Mouse (Mus musculus) T-helper 1 cell (primary cell): ENCODE measurements around the gene Sgce.

ENCODE experiments used
- in situ Hi-C: fragments of 300-600 bp; cut with MboI, MseI; formaldehyde crosslinking; loops from one replicate; pipeline ENCODE4 v1.15.1; 2025; ENCODE audit warnings: high pct_unique_total_duplicates

Sgce gene

DNA sequence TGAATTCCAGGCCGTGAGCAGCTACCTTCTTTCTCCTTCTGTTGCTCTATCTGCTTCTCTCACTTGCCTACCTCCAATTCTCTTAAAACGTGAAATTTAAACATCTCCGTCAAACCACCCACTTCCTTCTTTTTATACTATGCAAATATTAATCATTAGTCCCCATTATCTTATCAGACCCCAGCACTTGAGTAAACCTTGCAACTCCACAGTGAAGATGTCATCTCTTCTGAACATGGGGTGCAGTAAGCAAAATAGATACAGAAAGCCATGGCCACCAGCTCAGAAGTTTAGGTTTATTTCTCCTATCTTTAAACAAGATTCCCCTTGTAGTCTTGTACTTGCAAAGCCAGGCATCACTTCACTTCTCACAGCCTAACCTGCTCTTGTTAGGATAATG, 99.7 kb downstream of the Sgce start:
- in situ Hi-C loops, result no loop called here

DNA sequence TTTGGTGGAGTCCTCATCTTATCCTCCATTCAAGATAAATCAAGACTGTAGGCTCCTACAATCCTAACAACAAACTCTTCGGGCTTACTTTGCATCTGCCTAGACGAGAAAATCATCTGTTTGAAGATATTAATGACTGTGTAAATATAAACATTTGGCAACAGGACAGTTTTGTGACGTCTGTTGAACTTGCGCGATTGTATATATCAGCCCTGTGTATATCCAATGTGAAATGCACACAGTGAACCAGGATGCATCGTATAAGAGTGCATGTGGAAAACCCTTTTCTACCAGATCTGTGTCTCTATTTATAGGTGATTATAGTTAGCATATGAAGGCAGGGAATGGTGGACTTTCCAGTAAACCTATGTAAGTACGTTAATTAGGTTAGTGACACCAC, 104.9 kb downstream of the Sgce start:
- in situ Hi-C loops, result no loop called here

- in situ Hi-C loops, result no loop called here
Observed at GRCm38 (mm10) chr6:4634804-4635203, 112.2 kb downstream of the Sgce start.

- in situ Hi-C loops, result no loop called here
Observed at GRCm38 (mm10) chr6:4633189-4633588, 113.8 kb downstream of the Sgce start.

DNA sequence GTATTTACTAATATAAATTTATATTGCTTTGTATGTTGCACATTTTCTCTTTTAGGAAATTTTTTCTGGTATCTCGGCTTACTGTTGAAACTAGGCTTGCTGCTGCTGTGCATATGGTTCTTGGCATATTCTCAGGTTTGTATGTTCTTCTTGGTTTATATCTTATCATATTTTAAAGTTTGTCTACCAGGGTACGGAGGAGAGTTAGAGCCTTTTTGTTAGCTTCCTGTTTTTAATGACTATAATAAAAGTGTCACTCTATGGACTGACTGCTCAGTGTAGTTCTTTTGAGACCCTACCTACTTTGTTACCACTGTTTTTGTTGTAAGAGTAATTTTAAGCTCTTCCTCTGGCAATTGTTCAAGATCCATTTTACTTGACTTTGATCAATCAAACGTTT, 115.5 kb downstream of the Sgce start:
- in situ Hi-C loops, result no loop called here
